Mouse (Mus musculus) CH12.LX (cell line): ENCODE data around the gene Irf6. TPM values are rescaled to one million over a fixed set of nuclear protein-coding genes. Genes with fewer than 3 reads are reported as not detected.

Source experiments
- DNase-seq: peaks from one replicate; pipeline ENCODE4 v3.0.0-alpha.2; 2013; ENCODE audit errors: extremely low read depth
- H3K27ac ChIP-seq: 2 replicates; pipeline ENCODE4 v1.5.1; 2012; ENCODE audit warnings: low read depth, mild to moderate bottlenecking, control low read depth, moderate library complexity; ENCODE audit not compliant: insufficient read depth
- H3K27me3 ChIP-seq: replicated peaks from 2 replicates; pipeline ENCODE3; 2012; ENCODE audit warnings: inconsistent platforms
- H3K36me3 ChIP-seq, 2 experiments: replicated peaks in 1 of 2; 2 replicates each; pipeline versions ENCODE3 to v1.6.1; 2012; ENCODE audit warnings: inconsistent platforms in 1 of 2, low read length in 1 of 2, mild to moderate bottlenecking in 1 of 2, mixed read lengths in 1 of 2, moderate library complexity in 1 of 2; ENCODE audit not compliant: control insufficient read depth in 1 of 2, insufficient read depth in 1 of 2
- H3K4me1 ChIP-seq, 2 experiments: 2 replicates each; pipeline ENCODE4 v1.6.1; 2012; ENCODE audit warnings: inconsistent platforms in 1 of 2, moderate library complexity in 1 of 2; ENCODE audit not compliant: insufficient read depth in 2 of 2, control insufficient read depth in 1 of 2
- H3K4me2 ChIP-seq: 2 replicates; pipeline ENCODE4 v1.6.1; 2012; ENCODE audit warnings: low read depth, mild to moderate bottlenecking, control low read depth; ENCODE audit not compliant: poor library complexity, insufficient read depth, severe bottlenecking
- H3K4me3 ChIP-seq, 3 experiments: fragments of 150-350 bp in 1 of 3; sonication (generic) in 1 of 3; replicated peaks in 1 of 3; 2 replicates each; pipeline versions ENCODE3 to v1.5.1; 2011 to 2012; ENCODE audit warnings: low read depth in 2 of 3, low read length in 2 of 3, mild to moderate bottlenecking in 2 of 3, moderate library complexity in 2 of 3, control low read depth in 1 of 3, improper control_type of control experiment in 1 of 3, inconsistent platforms in 1 of 3, mixed read lengths in 1 of 3; ENCODE audit not compliant: poor library complexity in 1 of 3
- H3K79me2 ChIP-seq: replicated peaks from 2 replicates; pipeline ENCODE4 v1.6.1; 2012; ENCODE audit warnings: mild to moderate bottlenecking, moderate library complexity; ENCODE audit not compliant: control insufficient read depth, poor library complexity, insufficient read depth, severe bottlenecking; ENCODE audit errors: extremely low read depth
- H3K9ac ChIP-seq: 2 replicates; pipeline ENCODE4 v1.6.1; 2012; ENCODE audit warnings: low read depth, mild to moderate bottlenecking, control low read depth, moderate library complexity; ENCODE audit not compliant: insufficient read depth
- H3K9me3 ChIP-seq: replicated peaks from 2 replicates; pipeline ENCODE3; 2012; ENCODE audit warnings: low read length, inconsistent platforms, mixed read lengths
- BHLHE40 ChIP-seq: IDR thresholded peaks from 2 replicates; pipeline ENCODE4 v1.6.1; 2011; ENCODE audit warnings: mild to moderate bottlenecking, low read depth, low read length, improper control_type of control experiment
- CHD1 ChIP-seq: IDR thresholded peaks from 2 replicates; pipeline ENCODE4 v1.6.1; 2012; ENCODE audit warnings: low read depth, low read length, improper control_type of control experiment, inconsistent platforms
- CHD2 ChIP-seq: IDR thresholded peaks from 2 replicates; pipeline ENCODE4 v1.6.1; 2011; ENCODE audit warnings: low read length, improper control_type of control experiment
- E2F4 ChIP-seq: IDR thresholded peaks from 2 replicates; pipeline ENCODE4 v1.6.1; 2011; ENCODE audit warnings: low read depth, low read length, improper control_type of control experiment; ENCODE audit not compliant: insufficient replicate concordance
- ELF1 ChIP-seq: IDR thresholded peaks from 2 replicates; pipeline ENCODE4 v1.6.1; 2014; ENCODE audit warnings: low read depth, mild to moderate bottlenecking, inconsistent platforms, low read length, improper control_type of control experiment
- EP300 ChIP-seq: IDR thresholded peaks from 2 replicates; pipeline ENCODE4 v1.6.1; 2011; ENCODE audit warnings: low read length, improper control_type of control experiment
- GABPA ChIP-seq: IDR thresholded peaks from 2 replicates; pipeline ENCODE4 v1.6.1; 2012; ENCODE audit warnings: low read depth, low read length, improper control_type of control experiment, inconsistent platforms; ENCODE audit not compliant: insufficient replicate concordance
- HCFC1 ChIP-seq: IDR thresholded peaks from 2 replicates; pipeline ENCODE4 v1.6.1; 2012; ENCODE audit warnings: low read depth, mild to moderate bottlenecking, inconsistent platforms, low read length, improper control_type of control experiment
- JUN ChIP-seq: IDR thresholded peaks from 2 replicates; pipeline ENCODE4 v1.6.1; 2011; ENCODE audit warnings: low read depth, mild to moderate bottlenecking, low read length, improper control_type of control experiment, moderate library complexity; ENCODE audit not compliant: insufficient read depth
- JUND ChIP-seq: conservative IDR thresholded peaks from 2 replicates; pipeline ENCODE4 v1.6.1; 2011; ENCODE audit warnings: low read depth, low read length, improper control_type of control experiment
- MAFK ChIP-seq: IDR thresholded peaks from 2 replicates; pipeline ENCODE4 v1.6.1; 2011; ENCODE audit warnings: low read length, improper control_type of control experiment; ENCODE audit not compliant: insufficient replicate concordance
- MAX ChIP-seq: IDR thresholded peaks from 2 replicates; pipeline ENCODE4 v1.6.1; 2011; ENCODE audit warnings: low read length, improper control_type of control experiment
- MEF2A ChIP-seq: IDR thresholded peaks from 2 replicates; pipeline ENCODE4 v1.6.1; 2014; ENCODE audit warnings: low read depth, mild to moderate bottlenecking, inconsistent platforms, low read length, improper control_type of control experiment, borderline replicate concordance
- MXI1 ChIP-seq: IDR thresholded peaks from 2 replicates; pipeline ENCODE4 v1.6.1; 2011; ENCODE audit warnings: mild to moderate bottlenecking, low read depth, low read length, improper control_type of control experiment
- NELFE ChIP-seq: IDR thresholded peaks from 2 replicates; pipeline ENCODE4 v1.6.1; 2011; ENCODE audit warnings: low read depth, low read length, improper control_type of control experiment
- PAX5 ChIP-seq: IDR thresholded peaks from 2 replicates; pipeline ENCODE4 v1.6.1; 2012; ENCODE audit warnings: low read length, inconsistent platforms, mixed read lengths
- POLR2AphosphoS2 ChIP-seq: IDR thresholded peaks from 2 replicates; pipeline ENCODE4 v1.6.1; 2011; ENCODE audit warnings: low read depth, low read length, improper control_type of control experiment
- RAD21 ChIP-seq: IDR thresholded peaks from 2 replicates; pipeline ENCODE4 v1.6.1; 2011; ENCODE audit warnings: low read depth, mild to moderate bottlenecking, low read length, improper control_type of control experiment, moderate library complexity
- RCOR1 ChIP-seq: conservative IDR thresholded peaks from 2 replicates; pipeline ENCODE4 v1.6.1; 2012; ENCODE audit warnings: low read depth, mild to moderate bottlenecking, inconsistent platforms, low read length, improper control_type of control experiment
- SIN3A ChIP-seq: IDR thresholded peaks from 2 replicates; pipeline ENCODE4 v1.6.1; 2012; ENCODE audit warnings: low read length, improper control_type of control experiment, inconsistent platforms
- SMC3 ChIP-seq: IDR thresholded peaks from 2 replicates; pipeline ENCODE4 v1.6.1; 2011; ENCODE audit warnings: low read depth, low read length, improper control_type of control experiment
- TBP ChIP-seq: conservative IDR thresholded peaks from 2 replicates; pipeline ENCODE4 v1.6.1; 2011; ENCODE audit warnings: low read depth, low read length, improper control_type of control experiment
- TCF12 ChIP-seq: IDR thresholded peaks from 2 replicates; pipeline ENCODE4 v1.6.1; 2014; ENCODE audit warnings: low read depth, mild to moderate bottlenecking, inconsistent platforms, low read length, improper control_type of control experiment
- USF1 ChIP-seq: IDR thresholded peaks from 2 replicates; pipeline ENCODE4 v1.6.1; 2014; ENCODE audit warnings: low read depth, mild to moderate bottlenecking, inconsistent platforms, low read length, improper control_type of control experiment
- ZKSCAN1 ChIP-seq: IDR thresholded peaks from 2 replicates; pipeline ENCODE4 v1.6.1; 2012; ENCODE audit warnings: low read depth, inconsistent platforms, low read length, improper control_type of control experiment, borderline replicate concordance
- ZMIZ1 ChIP-seq: IDR thresholded peaks from 2 replicates; pipeline ENCODE4 v1.6.1; 2012; ENCODE audit warnings: low read depth, mild to moderate bottlenecking, inconsistent platforms, low read length, improper control_type of control experiment
- dilution Hi-C: fragments of 300-500 bp; cut with MboI; formaldehyde crosslinking; loops from 2 replicates; pipeline ENCODE4 v1.14.3; 2020; ENCODE audit warnings: low sequenced_read_pairs; ENCODE audit not compliant: extremely low pct_unique_long_range_greater_than_20kb, extremely low pct_ligation_motif_present
- in situ Hi-C: fragments of 300-500 bp; cut with MboI; formaldehyde crosslinking; loops from 3 replicates; pipeline ENCODE4 v1.14.3; 2019; ENCODE audit warnings: low sequenced_read_pairs, low pct_ligation_motif_present, low pct_unique_long_range_greater_than_20kb, mixed read lengths
- polyA plus RNA-seq: library from polyadenylated mRNA; unstranded; fragments of >175 nt; gene quantifications from 2 replicates; pipeline ENCODE4 v1.2.1, GENCODE M21; 2012; ENCODE audit warnings: low read depth; ENCODE audit not compliant: insufficient read length
- total RNA-seq, 2 experiments: library from RNA; depleted of rRNA; stranded (reverse); fragments of 300-350 nt in 1 of 2; fragments of >200 nt in 1 of 2; gene quantifications; 2 replicates each; pipeline ENCODE4 v1.2.3; 2012 to 2014

Irf6 gene
- total and polyA plus RNA-seq, 3 experiments, result 0.31 to 13.0 (median 0.43) TPM

DNA sequence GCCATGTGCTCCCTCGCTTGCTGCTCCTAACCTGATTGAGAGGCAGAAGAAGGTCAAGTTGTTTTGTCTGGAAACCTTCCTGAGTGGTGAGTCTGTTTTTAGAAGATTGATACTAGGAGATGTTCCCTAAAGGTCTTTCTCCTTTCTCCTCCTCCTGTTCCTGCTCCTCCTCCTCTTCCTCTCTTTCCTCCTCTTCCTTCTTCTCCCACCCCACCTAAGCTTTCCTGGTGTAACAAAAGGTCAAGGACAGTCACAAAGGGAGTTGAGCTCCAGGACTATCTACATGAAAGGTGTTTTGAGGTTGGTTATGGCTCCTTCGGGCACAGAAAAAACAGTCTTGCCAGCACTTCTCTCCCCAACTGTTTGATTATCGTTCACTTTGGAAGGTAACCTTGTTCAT is 14.8 kb downstream of the Irf6 start, which contains the start of gene A130010J15Rik:
TSS of gene A130010J15Rik (plus strand) at position 301 of the 400 bp plus-strand sequence.
- Histone ChIP-seq H3K4me2 (no peak within 1 kb of the TSS), H3K9ac (no peak within 1 kb of the TSS), H3K27ac (no peak within 1 kb of the TSS), H3K9me3 (no peaks in the 10 kb centered on the region), H3K4me1 (peaks cover 12 to 14% of the 10 kb centered on the region in 2 experiments), H3K4me3 (no peak within 1 kb of the TSS), H3K36me3 (peaks cover 4 to 14% of the 10 kb centered on the region in 2 experiments), H3K79me2 (no peaks in the 10 kb centered on the region; the same call in 1 of the 2 replicates), H3K27me3 (no peaks in the 10 kb centered on the region)
- no peak for TF ChIP-seq ZMIZ1
- no peak for TF ChIP-seq MEF2A
- TF ChIP-seq JUND, result no peak
- no peak for TF ChIP-seq HCFC1
- TF ChIP-seq MAX, result no peak
- TF ChIP-seq JUN, result no peak
- TF ChIP-seq ZKSCAN1, result no peak
- TF ChIP-seq POLR2AphosphoS2, result no peak
- TF ChIP-seq SIN3A, result no peak
- TF ChIP-seq GABPA, result no peak
- TF ChIP-seq ELF1, result no peak
- no peak for TF ChIP-seq RCOR1
- dilution Hi-C loops (no loop called here), in situ Hi-C loops (no loop called here)
- no peak for DNase-seq

DNA sequence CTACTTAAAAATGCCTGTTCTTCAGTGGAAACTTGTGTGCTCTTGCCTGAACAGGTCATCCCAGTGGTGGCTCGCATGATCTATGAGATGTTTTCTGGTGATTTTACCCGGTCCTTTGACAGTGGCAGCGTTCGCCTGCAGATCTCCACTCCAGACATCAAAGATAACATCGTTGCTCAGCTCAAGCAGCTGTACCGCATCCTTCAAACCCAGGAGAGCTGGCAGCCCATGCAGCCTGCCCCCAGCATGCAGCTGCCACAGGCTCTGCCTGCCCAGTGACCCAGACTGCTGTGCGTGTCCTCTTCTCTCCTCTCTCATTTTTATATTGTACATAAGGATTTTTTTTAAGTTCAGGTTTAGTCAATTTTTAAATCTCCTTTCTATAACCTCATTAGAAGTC is 16.3 kb downstream of the Irf6 start:
- H3K9ac ChIP-seq, result no peak overlapping the region
- DNase-seq, result no peak
- peaks cover 3% of the 10 kb centered on the region; the same call in 1 of the 2 replicates for H3K79me2 ChIP-seq
- dilution Hi-C loops, result no loop called here
- no peak overlapping the region for H3K4me2 ChIP-seq
- H3K27me3 ChIP-seq, result no peaks in the 10 kb centered on the region
- no peak for TF ChIP-seq TCF12
- no peak for TF ChIP-seq RAD21
- no peak for TF ChIP-seq NELFE
- TF ChIP-seq PAX5, result no peak
- TF ChIP-seq USF1, result no peak
- TF ChIP-seq JUN, result no peak
- no peak for TF ChIP-seq E2F4
- TF ChIP-seq MAFK, result no peak
- TF ChIP-seq MXI1, result no peak
- no peak for TF ChIP-seq EP300
- no peak for TF ChIP-seq TBP
- TF ChIP-seq SMC3, result no peak
- TF ChIP-seq CHD2, result no peak
- no peak for TF ChIP-seq BHLHE40
- TF ChIP-seq CHD1, result no peak
- no peaks in the 10 kb centered on the region for H3K9me3 ChIP-seq
- peaks cover 4 to 14% of the 10 kb centered on the region in 2 experiments for H3K36me3 ChIP-seq
- H3K4me3 ChIP-seq, result no peak overlapping the region
- H3K4me1 ChIP-seq, result peaks cover 8 to 16% of the 10 kb centered on the region in 2 experiments
- H3K27ac ChIP-seq, result no peak overlapping the region
- in situ Hi-C loops, result no loop called here
